Mouse (Mus musculus) left cerebral cortex, adult 2 months (tissue): ENCODE measurements around the gene Boll. TPM values are rescaled to one million over a fixed set of nuclear protein-coding genes. Genes with fewer than 3 reads are reported as not detected.

Source experiments
- DNase-seq, 2 experiments: peaks; one replicate each; pipeline ENCODE4 v3.0.0; 2021 to 2022; ENCODE audit warnings: low spot score in 2 of 2, mixed read lengths in 1 of 2; ENCODE audit errors: extremely low spot score in 1 of 2
- H3K27ac ChIP-seq: fragments of 200-600 bp; 2 replicates; pipeline ENCODE4 v1.8.1; 2022
- H3K4me3 ChIP-seq: fragments of 200-600 bp; 2 replicates; pipeline ENCODE4 v1.8.1; 2022
- CTCF ChIP-seq: fragments of 200-600 bp; IDR thresholded peaks from 2 replicates; pipeline ENCODE4 v1.8.1; 2022; ENCODE audit warnings: antibody characterized with exemption, mild to moderate bottlenecking, moderate library complexity
- intact Hi-C: fragments of 180-260 bp; cut with DNase I; formaldehyde crosslinking; loops from one replicate; pipeline ENCODE4 v1.15.1; 2025
- total RNA-seq, 2 experiments: library from RNA; stranded (reverse); gene quantifications; 2 replicates each; pipeline ENCODE4 v1.2.3; 2021

Boll gene
- total RNA-seq, 2 experiments from 2014 or later: not detected

- intact Hi-C loops: no loop called here
- no peak for DNase-seq
- no peak overlapping the region for H3K27ac ChIP-seq
- TF ChIP-seq CTCF: no peak
- no peak overlapping the region for H3K4me3 ChIP-seq
These were observed 164.6 kb downstream of the Boll start for GRCm38 (mm10) chr1:55198719-55199118.

Other genes starting within 250 kb of the Boll start
- 10 to 100 TPM; 50.2 to 50.3 TPM for gene Mob4, start 232.2 kb downstream of the Boll start, total RNA-seq
- 10 to 100 TPM; 20.2 to 23.6 TPM for gene Rftn2, start 136.7 kb downstream of the Boll start, total RNA-seq
- 10 to 100 TPM; 10.2 to 10.7 TPM for gene Mars2, start 126.3 kb downstream of the Boll start, total RNA-seq
- 10 to 100 TPM; 21.9 to 26.5 TPM for gene Plcl1, start 42.5 kb upstream of the Boll start, total RNA-seq